Mouse (Mus musculus) G1E (cell line): ENCODE results near the gene Zg16.

Experiments
- CTCF ChIP-seq: IDR thresholded peaks from 2 replicates; pipeline ENCODE4 v1.5.1; 2012; ENCODE audit warnings: low read depth, low read length, inconsistent platforms, mixed read lengths
- GATA1 ChIP-seq: IDR thresholded peaks from 2 replicates; pipeline ENCODE4 v1.6.1; 2012; ENCODE audit warnings: borderline replicate concordance, low read length, inconsistent platforms, mixed read lengths
- GATA2 ChIP-seq: IDR thresholded peaks from 2 replicates; pipeline ENCODE4 v1.6.1; 2012; ENCODE audit warnings: low read depth, low read length, inconsistent platforms, borderline replicate concordance
- POLR2AphosphoS5 ChIP-seq: IDR thresholded peaks from 2 replicates; pipeline ENCODE4 v1.6.1; 2012; ENCODE audit warnings: low read depth, low read length, inconsistent platforms; ENCODE audit not compliant: insufficient replicate concordance
- TAL1 ChIP-seq: conservative IDR thresholded peaks from 2 replicates; pipeline ENCODE4 v1.6.1; 2012; ENCODE audit warnings: low read depth, low read length, inconsistent platforms, mixed read lengths

- no peak for TF ChIP-seq CTCF
- TF ChIP-seq POLR2AphosphoS5, result no peak
- TF ChIP-seq GATA1, result no peak
- no peak for TF ChIP-seq TAL1
- no peak for TF ChIP-seq GATA2
Measured at GRCm38 (mm10) chr7:127023896-127024690, 63.0 kb downstream of the Zg16 start.
